Mouse (Mus musculus) ovary, postnatal 10 days (tissue): Measurements from ENCODE around the gene Mup8.
"Not testable (repeated sequence)": the region's sequence is repeated elsewhere in the genome, so short reads cannot be mapped to it uniquely, and the experiment has no call there.

Source experiments
- DNase-seq: peaks from one replicate; pipeline ENCODE4 v3.0.0; 2022; ENCODE audit warnings: low spot score

Mup8 gene

DNA sequence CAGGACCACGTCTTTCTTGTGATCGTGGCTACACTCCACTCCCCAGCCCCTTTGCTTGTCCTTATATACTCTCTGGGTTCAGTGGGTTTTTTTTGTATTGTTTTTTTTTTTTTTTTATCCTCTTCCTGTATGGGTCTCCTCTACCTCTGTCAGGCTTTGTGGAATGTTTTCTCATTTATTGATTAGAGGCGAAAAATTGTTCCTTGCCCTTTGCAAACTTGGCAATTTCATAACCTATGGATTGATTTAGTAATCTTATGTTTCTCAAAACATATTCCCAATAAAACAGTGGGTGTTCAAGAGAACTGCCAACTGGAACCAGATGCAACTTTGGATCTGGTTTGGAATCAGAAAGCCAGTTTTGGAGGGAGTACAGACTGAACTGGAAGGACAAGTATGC lies at the start of gene Mup8:
Mup8 (minus strand) TSS at position 101 of the 400 bp plus-strand sequence.
- DNase-seq, result not testable (repeated sequence)

DNA sequence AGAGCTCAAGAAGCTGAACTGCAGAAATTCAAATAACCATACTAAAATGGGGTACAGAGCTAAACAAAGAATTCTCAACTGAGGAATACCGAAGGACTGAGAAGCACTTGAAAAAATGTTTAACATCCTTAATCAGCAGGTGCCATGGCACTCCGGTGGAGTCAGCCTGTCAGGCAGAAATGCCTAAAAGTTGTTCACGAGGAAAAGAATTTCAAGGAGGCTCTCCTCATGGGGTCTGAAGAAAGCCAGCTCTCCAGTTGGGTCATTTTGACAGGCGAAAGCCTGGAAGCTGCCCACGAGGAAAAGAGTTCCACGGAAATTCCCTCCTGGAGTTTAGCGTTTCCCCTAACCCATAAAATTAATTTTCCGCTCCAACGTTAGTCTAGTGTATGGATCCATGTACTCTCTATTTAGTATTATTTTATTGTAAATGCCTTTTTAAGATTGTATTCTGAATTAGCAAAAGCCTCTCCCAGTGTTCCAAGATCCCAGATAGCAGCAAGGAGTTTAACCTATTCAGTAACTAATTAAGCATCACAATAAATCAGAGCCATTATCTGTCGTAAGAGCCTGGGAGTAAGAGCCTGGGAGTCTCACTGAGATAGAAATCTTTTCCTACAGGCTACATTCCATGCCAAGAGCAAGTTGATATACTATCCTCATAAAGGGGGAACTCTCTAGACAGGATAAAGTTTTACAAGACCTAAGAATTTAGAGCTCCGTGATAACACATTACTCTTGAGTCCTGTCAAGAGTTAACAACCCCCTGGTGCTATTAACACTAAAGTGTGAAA lies 43.8 kb upstream of the Mup8 start:
- DNase-seq, result not testable (repeated sequence)

DNA sequence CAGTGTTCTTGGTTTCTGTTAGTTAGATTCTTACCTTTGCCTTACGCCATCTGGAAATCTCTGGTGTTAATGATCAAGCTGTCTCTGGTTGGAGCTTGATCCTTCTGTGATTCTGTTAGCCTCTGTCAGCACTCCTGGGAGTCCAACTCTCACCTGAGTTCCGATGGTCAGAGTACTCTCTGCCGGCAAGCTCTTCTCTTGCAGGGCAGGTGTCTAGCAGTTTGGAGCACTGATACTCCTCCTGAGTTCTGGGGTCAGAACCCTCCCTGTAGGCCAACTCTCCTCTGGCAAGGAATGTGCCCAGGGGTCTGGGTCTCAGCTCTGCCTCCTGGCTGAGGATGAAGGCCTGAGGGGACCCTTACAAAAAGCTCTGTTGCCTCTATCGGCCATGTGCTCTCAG lies 40.3 kb upstream of the Mup8 start:
- not testable (repeated sequence) for DNase-seq
